Mouse (Mus musculus) erythroblast, adult 5-6 weeks (primary cell): ENCODE measurements around the gene Pde4d. TPM values are rescaled to one million over a fixed set of nuclear protein-coding genes. Genes with fewer than 3 reads are reported as not detected.
A peak's percentile ranks its signal among the peaks of the same experiment; 100 is the strongest.

Experiments used
- ATAC-seq: replicated peaks from 2 replicates; pipeline ENCODE4 v1.8.0; 2016; ENCODE audit warnings: moderate number of reproducible peaks, mild to moderate bottlenecking, moderate TSS enrichment, inconsistent platforms; ENCODE audit not compliant: poor library complexity, low FRiP score, severe bottlenecking
- total RNA-seq, 2 experiments: library from RNA; stranded (forward) in 1 of 2; stranded (reverse) in 1 of 2; fragments of 150-400 nt in 1 of 2; fragments of 200-764, 138-1000 nt in 1 of 2; gene quantifications; 2 replicates each; pipeline versions ENCODE4 v1.2.3 to v1.2.4; 2015 to 2017; ENCODE audit warnings: low replicate concordance in 2 of 2

Pde4d gene
- total RNA-seq, 2 experiments from 2014 or later, result 41.3 to 42.3 TPM

GRCm38 (mm10) chr13:109686116-109686876 lies 1236.5 kb downstream of the Pde4d start:
- ATAC-seq, result peak; percentile 47

DNA sequence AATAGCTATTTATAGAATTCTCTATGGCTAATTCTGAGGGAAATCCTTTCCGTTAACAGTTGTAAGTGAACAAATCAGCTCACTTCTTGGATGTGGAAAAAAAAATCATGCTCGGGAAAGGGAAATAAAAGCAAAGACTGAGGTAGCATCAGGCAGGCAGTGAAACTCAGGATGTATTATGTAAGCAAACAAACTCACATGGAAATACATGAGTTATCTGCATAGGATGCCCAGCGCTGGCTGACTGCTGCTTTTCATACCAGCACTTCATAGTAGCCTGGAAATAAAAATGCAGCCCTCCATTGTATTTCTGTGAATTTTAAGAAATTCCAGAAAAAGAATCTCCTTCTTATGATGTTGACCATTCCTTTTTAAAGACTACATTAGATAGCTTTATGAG lies 1237.2 kb downstream of the Pde4d start:
- no peak for ATAC-seq

GRCm38 (mm10) chr13:109688195-109688594 lies 1238.4 kb downstream of the Pde4d start:
- no peak for ATAC-seq

DNA sequence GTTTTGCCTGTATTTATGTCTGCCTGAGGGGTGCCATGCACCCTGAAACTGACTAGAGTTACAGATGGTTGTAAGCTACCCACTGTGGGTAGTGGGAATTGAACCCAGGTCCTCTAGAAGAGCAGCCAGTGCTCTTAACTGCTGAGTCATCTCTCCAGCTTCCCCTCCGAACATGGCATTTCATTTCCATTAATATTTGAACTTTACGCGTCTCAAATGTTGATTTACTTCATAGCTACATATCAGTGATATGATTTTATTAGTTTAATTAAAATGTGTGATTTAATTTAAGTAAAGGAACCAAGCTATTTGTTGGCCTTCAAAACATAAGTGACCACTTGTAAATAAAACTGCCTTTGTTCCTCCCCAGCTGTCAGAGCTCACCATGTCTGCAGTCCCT lies 1239.4 kb downstream of the Pde4d start:
- ATAC-seq, result no peak

GRCm38 (mm10) chr13:109690558-109690957 lies 1240.8 kb downstream of the Pde4d start:
- ATAC-seq, result peak; percentile 60

DNA sequence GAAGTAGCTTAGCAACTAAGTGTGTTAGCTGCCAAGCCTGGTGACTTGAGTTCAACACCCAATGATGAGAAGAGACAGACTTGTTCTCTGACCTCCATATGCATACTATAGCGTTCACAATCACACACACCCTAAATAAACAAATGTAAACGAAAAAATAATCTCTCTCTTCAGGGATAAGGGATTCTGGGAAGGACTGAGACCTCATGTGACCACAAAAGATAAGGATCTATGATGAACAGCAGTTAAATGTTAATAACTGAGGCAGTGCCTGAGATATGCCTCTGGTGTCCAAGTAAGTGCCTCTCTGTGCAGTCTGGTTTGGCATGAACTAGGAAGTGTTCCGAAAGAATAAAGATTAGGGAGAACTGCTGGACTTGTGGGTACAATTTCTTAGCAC lies 1243.1 kb downstream of the Pde4d start:
- ATAC-seq, result no peak

- ATAC-seq, result no peak
Observed at GRCm38 (mm10) chr13:109693769-109694168, 1244.0 kb downstream of the Pde4d start.

DNA sequence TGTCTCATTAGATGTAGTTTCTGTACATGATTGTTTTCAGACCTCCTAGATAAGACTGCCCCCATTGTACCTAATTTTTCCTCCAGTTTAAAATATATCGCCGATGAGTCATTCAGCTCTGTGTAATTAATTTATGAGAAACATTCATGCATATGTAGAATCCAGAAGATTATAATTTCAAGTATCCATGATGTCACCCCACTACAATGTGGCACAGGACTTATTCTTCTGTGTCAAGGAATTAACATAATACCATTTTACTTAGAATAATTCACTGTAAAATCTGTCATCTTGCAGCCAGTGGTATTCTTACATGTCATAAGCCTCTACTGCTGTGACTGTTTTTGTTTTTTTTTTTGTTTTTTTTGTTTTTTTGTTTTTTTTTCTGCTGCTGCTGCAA lies 1244.5 kb downstream of the Pde4d start:
- ATAC-seq, result no peak

DNA sequence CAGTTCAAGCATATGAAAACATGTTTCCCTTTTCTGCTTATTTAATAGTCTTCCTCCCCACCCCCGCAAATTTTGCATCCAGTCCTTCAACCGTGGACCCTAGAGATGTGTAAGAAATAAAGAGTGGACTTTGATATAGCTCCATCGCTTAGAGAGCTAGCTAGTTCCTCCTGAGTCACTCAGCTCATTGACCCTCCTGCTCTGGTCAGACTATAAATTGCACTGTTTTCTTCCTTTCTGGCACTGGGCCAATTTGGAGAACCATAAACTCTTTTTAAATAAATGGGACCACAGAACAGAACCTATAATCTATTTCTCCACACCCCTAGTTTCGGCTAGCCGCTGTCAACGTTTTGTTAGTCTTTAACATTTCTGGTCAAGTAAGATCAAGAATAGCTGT lies 1245.3 kb downstream of the Pde4d start:
- no peak for ATAC-seq

- no peak for ATAC-seq
Observed at GRCm38 (mm10) chr13:109706141-109706540, 1256.4 kb downstream of the Pde4d start.

- no peak for ATAC-seq
Observed at GRCm38 (mm10) chr13:109706579-109706978, 1256.8 kb downstream of the Pde4d start.

DNA sequence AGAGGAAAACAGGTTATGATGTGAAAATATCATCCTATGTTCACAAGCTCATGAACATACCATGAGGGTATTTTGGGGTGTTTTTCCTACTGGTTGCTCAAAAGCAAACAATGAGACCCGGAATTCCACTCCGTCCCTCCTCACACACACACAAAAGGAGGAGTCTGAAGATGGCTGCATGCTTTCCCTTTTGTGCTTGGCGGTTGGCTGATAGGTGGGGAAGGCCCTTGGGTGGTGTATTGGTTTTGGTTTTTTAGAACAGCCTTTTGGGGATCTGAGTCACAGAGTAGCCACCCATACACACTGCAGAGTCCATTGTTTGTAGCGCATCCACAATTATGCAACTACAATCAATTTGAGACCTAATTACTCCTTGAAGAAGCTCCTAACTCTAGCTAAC lies 1257.4 kb downstream of the Pde4d start:
- no peak for ATAC-seq

DNA sequence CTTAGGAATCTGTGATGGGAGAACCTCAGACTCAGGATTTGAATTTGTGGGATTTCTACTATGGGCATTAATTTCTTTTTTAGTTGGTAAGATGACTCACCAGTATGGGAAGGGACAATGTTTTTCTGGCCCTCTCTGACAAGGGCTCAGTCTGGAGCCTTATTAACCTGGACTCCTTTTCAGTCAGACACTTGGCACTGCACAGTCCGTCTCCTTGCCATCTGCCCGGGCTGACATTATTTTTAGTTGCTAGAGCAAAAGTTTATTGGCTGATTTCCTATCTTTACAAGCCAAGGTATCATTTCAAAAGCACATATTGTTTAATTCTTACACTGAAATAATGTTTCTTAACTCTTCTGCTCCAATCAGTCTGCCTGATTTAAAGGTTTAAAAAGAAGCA lies 1258.6 kb downstream of the Pde4d start:
- no peak for ATAC-seq

- no peak for ATAC-seq
Observed at GRCm38 (mm10) chr13:109714581-109714980, 1264.8 kb downstream of the Pde4d start.

- ATAC-seq, result no peak
Observed at GRCm38 (mm10) chr13:109715321-109715720, 1265.6 kb downstream of the Pde4d start.

- ATAC-seq, result no peak
Observed at GRCm38 (mm10) chr13:109720127-109720713, 1270.5 kb downstream of the Pde4d start.

- ATAC-seq, result no peak
Observed at GRCm38 (mm10) chr13:109722237-109723119, 1272.7 kb downstream of the Pde4d start.

DNA sequence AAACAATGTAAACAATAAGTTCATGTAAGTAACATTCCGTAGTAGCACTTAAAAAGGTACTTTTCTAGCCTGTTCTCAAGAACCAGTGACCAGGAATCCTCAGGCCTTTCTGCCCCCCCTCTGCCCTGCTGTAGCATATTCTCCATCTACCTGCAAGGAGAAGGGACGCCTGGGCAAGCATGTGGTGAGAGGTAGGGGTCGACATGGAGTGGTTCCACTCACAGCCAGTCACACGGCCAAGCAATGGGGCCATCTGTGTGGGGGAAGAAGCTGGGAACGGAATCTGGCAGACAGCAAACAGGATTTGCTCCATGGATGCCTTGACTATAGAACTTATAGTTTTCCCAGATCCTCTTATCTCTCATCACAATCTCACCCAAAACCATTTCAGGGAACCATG lies 1277.6 kb downstream of the Pde4d start:
- ATAC-seq, result no peak

GRCm38 (mm10) chr13:109729612-109730011 lies 1279.9 kb downstream of the Pde4d start:
- ATAC-seq, result no peak

DNA sequence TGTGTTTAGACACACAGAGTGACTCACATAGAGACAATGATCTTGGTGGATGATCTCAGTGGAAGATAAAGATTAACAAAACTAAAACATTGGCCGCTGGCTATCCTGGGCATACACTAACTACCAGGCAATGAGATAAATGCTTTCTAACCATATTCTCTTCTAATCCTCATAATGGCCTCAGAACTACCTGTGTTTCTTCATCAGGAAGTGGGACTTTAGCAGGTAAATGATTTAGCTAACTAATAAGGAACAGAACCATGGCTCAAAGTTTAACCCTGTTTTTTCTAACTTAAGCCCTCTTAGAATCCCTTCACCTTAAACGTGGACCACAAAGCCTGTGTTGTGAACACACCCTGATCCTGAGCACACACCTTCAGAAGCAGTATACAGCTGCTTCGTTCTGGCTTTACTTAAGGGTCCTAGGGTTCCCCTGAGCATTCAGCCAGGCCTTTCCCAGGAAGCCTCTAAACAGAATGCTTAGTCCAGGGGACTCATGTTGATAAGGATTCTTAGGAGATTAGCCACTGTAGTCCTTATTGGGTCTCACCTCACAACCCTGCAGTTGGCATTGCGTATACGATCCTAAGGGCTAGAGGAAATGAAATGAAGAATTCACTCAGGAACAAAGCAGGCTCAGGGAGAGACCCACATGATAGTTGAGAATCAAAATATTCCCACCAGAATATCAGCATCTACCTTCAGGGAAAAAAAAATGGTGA lies 1283.1 kb downstream of the Pde4d start:
- ATAC-seq, result no peak
